Mouse (Mus musculus) heart, adult 2 months (tissue): ENCODE data around the gene Edem1. TPM values are rescaled to one million over a fixed set of nuclear protein-coding genes. Genes with fewer than 3 reads are reported as not detected.

Experiments used
- DNase-seq, 2 experiments: peaks; one replicate each; pipeline ENCODE4 v3.0.0; 2021
- H3K27ac ChIP-seq: fragments of 200-600 bp; 2 replicates; pipeline ENCODE4 v1.8.1; 2022
- H3K27me3 ChIP-seq: fragments of 200-500 bp; 2 replicates; pipeline ENCODE4 v1.6.1; 2012; ENCODE audit warnings: mild to moderate bottlenecking, low read length, inconsistent platforms, mixed read lengths; ENCODE audit not compliant: control insufficient read depth, insufficient read depth
- H3K36me3 ChIP-seq: fragments of 200-500 bp; 2 replicates; pipeline ENCODE4 v1.6.1; 2012; ENCODE audit warnings: low read length, inconsistent platforms; ENCODE audit not compliant: control insufficient read depth, insufficient read depth
- H3K4me1 ChIP-seq: fragments of 200-500 bp; 2 replicates; pipeline ENCODE4 v1.6.1; 2011; ENCODE audit warnings: low read length; ENCODE audit not compliant: control insufficient read depth, insufficient read depth
- H3K4me3 ChIP-seq: fragments of 200-600 bp; 2 replicates; pipeline ENCODE4 v1.8.1; 2022
- H3K79me2 ChIP-seq: fragments of 200-500 bp; replicated peaks from 2 replicates; pipeline ENCODE4 v1.6.1; 2012; ENCODE audit warnings: mild to moderate bottlenecking, inconsistent platforms, low read length, moderate library complexity, mixed read lengths; ENCODE audit not compliant: control insufficient read depth, insufficient read depth
- H3K9ac ChIP-seq: fragments of 200-500 bp; 2 replicates; pipeline ENCODE4 v1.6.1; 2012; ENCODE audit warnings: low read depth, mild to moderate bottlenecking, control low read depth, inconsistent platforms, low read length, mixed read lengths
- CTCF ChIP-seq: fragments of 200-600 bp; IDR thresholded peaks from 2 replicates; pipeline ENCODE4 v1.8.1; 2022; ENCODE audit warnings: antibody characterized with exemption, mild to moderate bottlenecking, moderate library complexity
- EP300 ChIP-seq: fragments of 200-500 bp; IDR thresholded peaks from 2 replicates; pipeline ENCODE4 v1.6.1; 2011; ENCODE audit warnings: low read depth, low read length, control low read depth; ENCODE audit not compliant: insufficient read depth
- POLR2A ChIP-seq: fragments of 200-500 bp; IDR thresholded peaks from 2 replicates; pipeline ENCODE4 v1.6.1; 2011; ENCODE audit warnings: mild to moderate bottlenecking, low read depth, low read length, control low read depth; ENCODE audit not compliant: insufficient read depth
- WGBS: fragments of 180-500 bp; shearing (Covaris S2); methylation state at CpG from one replicate; pipeline ENCODE4 v1.1.7; 2018; 5-methylcytosine and 5-hydroxymethylcytosine counted together
- intact Hi-C: fragments of 180-260 bp; cut with DNase I; formaldehyde crosslinking; loops from one replicate; pipeline ENCODE4 v1.15.1; 2025
- polyA plus RNA-seq: library from polyadenylated mRNA; depleted of rRNA; stranded (reverse); fragments of >200 nt; gene quantifications from 2 replicates; pipeline ENCODE4 v1.2.3, GENCODE M21; 2012
- total RNA-seq, 2 experiments: library from RNA; stranded (reverse); gene quantifications; 2 replicates each; pipeline ENCODE4 v1.2.3; 2021

Gene Edem1
- total and polyA plus RNA-seq, 3 experiments = 6.0 to 13.8 (median 10.1) TPM

- intact Hi-C loops = no loop called here
- Histone ChIP-seq H3K36me3 (peaks cover 2% of the 10 kb centered on the region), H3K27ac (no peak overlapping the region), H3K79me2 (peaks cover 4% of the 10 kb centered on the region; the same call in 1 of the 2 replicates), H3K4me1 (peaks cover 7% of the 10 kb centered on the region), H3K27me3 (no peaks in the 10 kb centered on the region), H3K9ac (no peak overlapping the region), H3K4me3 (no peak overlapping the region)
- DNase-seq = no peak
- WGBS = 61% methylated on average over 1 of the region's 1 CpGs
- TF ChIP-seq EP300 = no peak
- no peak for TF ChIP-seq POLR2A
- no peak for TF ChIP-seq CTCF
Observed at GRCm38 (mm10) chr6:108832170-108832569, 3.7 kb downstream of the Edem1 start.

GRCm38 (mm10) chr6:108832989-108833388 lies 4.5 kb downstream of the Edem1 start:
- Histone ChIP-seq H3K4me3 (no peak overlapping the region), H3K36me3 (peaks cover 2% of the 10 kb centered on the region), H3K79me2 (peaks cover 4% of the 10 kb centered on the region; the same call in 1 of the 2 replicates), H3K9ac (no peak overlapping the region), H3K27ac (no peak overlapping the region), H3K27me3 (no peaks in the 10 kb centered on the region), H3K4me1 (peaks cover 7% of the 10 kb centered on the region)
- intact Hi-C loops = no loop called here
- whole genome bisulfite sequencing = 45% methylated on average over 6 of the region's 6 CpGs
- no peak for TF ChIP-seq POLR2A
- TF ChIP-seq CTCF = no peak
- no peak for TF ChIP-seq EP300
- no peak for DNase-seq

GRCm38 (mm10) chr6:108833963-108834697 lies 5.7 kb downstream of the Edem1 start:
- peaks cover 7% of the 10 kb centered on the region for H3K4me1 ChIP-seq
- intact Hi-C loops = no loop called here
- TF ChIP-seq POLR2A = no peak
- H3K79me2 ChIP-seq = peaks cover 4% of the 10 kb centered on the region; the same call in 1 of the 2 replicates
- no peaks in the 10 kb centered on the region for H3K27me3 ChIP-seq
- peaks cover 2% of the 10 kb centered on the region for H3K36me3 ChIP-seq
- H3K9ac ChIP-seq = no peak overlapping the region
- 56% methylated on average over 8 of the region's 8 CpGs for WGBS
- no peak for DNase-seq
- no peak overlapping the region for H3K27ac ChIP-seq
- H3K4me3 ChIP-seq = no peak overlapping the region

GRCm38 (mm10) chr6:108835765-108836691 lies 7.6 kb downstream of the Edem1 start:
- TF ChIP-seq EP300 (no peak), POLR2A (no peak), CTCF (no peak)
- Histone ChIP-seq H3K4me3 (no peak overlapping the region), H3K27ac (peak overlapping the region; percentile 36; the same call in 1 of the 2 replicates), H3K9ac (no peak overlapping the region), H3K27me3 (no peaks in the 10 kb centered on the region), H3K36me3 (no peaks in the 10 kb centered on the region; the same call in none of the 2 replicates), H3K4me1 (peaks cover 1% of the 10 kb centered on the region), H3K79me2 (peaks cover 3% of the 10 kb centered on the region; the same call in 1 of the 2 replicates)
- intact Hi-C loops = no loop called here
- 74% methylated on average over 16 of the region's 16 CpGs for WGBS
- peak; percentile 28 to 53 for DNase-seq

GRCm38 (mm10) chr6:108837081-108837480 lies 8.6 kb downstream of the Edem1 start:
- Histone ChIP-seq H3K79me2 (peaks cover 3% of the 10 kb centered on the region; the same call in 1 of the 2 replicates), H3K4me3 (no peak overlapping the region), H3K4me1 (peaks cover 1% of the 10 kb centered on the region), H3K9ac (no peak overlapping the region), H3K36me3 (no peaks in the 10 kb centered on the region; the same call in none of the 2 replicates), H3K27me3 (no peaks in the 10 kb centered on the region), H3K27ac (no peak overlapping the region; the same call in 1 of the 2 replicates)
- WGBS = 77% methylated on average over 4 of the region's 4 CpGs
- DNase-seq = no peak
- intact Hi-C loops = no loop called here
- TF ChIP-seq POLR2A = no peak
- TF ChIP-seq CTCF = no peak
- no peak for TF ChIP-seq EP300

- TF ChIP-seq POLR2A (no peak), EP300 (no peak), CTCF (no peak)
- WGBS = 73% methylated on average over 4 of the region's 4 CpGs
- no peaks in the 10 kb centered on the region; the same call in 1 of the 2 replicates for H3K4me1 ChIP-seq
- no peaks in the 10 kb centered on the region for H3K27me3 ChIP-seq
- H3K4me3 ChIP-seq = no peak overlapping the region
- peaks cover 3% of the 10 kb centered on the region; the same call in 1 of the 2 replicates for H3K79me2 ChIP-seq
- H3K9ac ChIP-seq = no peak overlapping the region
- no peak for DNase-seq
- intact Hi-C loops = no loop called here
- H3K36me3 ChIP-seq = no peaks in the 10 kb centered on the region; the same call in none of the 2 replicates
- H3K27ac ChIP-seq = no peak overlapping the region
Observed at GRCm38 (mm10) chr6:108837958-108838357, 9.5 kb downstream of the Edem1 start.
